In the genomic region with DNA sequence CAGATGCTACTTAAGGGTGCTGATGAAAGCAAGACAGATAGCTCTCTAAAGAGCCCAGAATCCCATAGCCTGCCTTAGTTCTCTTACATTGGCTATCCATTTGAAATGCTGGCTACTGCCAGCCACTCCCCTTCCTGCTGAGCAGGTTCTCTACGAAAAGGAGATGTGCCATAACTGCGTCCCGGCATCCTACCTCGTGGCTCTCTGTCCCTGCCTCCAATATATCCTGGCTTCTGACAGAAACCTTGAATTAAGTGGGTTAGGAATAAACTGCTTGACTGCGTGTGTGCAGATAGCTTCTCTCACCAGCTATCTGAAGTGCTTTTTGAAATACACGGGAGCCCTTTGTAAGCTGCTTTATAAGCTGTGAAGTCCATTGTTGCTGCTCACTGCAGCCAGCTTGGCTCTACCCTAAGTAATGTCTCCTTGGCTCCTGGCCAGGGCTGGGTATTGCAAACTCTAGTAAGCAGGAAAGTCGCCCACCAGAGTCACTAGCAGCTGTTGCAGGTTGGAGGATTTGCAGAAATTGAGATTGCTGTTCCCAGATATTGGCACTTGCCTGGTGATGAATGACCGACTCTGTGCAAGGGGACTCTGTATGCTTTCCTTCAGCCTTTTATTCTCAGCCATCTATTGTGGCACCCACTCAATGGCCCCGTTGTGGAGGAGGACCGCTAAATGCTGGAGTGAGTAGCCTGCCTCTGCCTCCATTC, we compare ENCODE assay signal across 8 mouse cellular contexts.
A peak's percentile ranks its signal among the peaks of the same experiment; 100 is the strongest.
DNase-seq lines count a peak whose midpoint lies in the region; ATAC-seq and TF ChIP-seq lines count a peak whose summit lies in the region.

No protein-coding gene starts in this region.

- no peak for TF ChIP-seq POLR2A in brain, embryonic 14.5 days (IDR thresholded peaks at IDR 0.05; ENCODE audit: borderline replicate concordance, extremely low read depth, insufficient read depth, insufficient read length, poor library complexity, severe bottlenecking)

- no peaks in the 10 kb centered on the region for H3K27me3 ChIP-seq in heart, embryonic 11.5 days (ENCODE audit: control insufficient read depth, insufficient read depth, low read length)
- no peaks in the 10 kb centered on the region for H3K27me3 ChIP-seq in neural tube, embryonic 14.5 days (ENCODE audit: control insufficient read depth, insufficient read depth, low read length)

- H3K9me3 ChIP-seq in heart, embryonic 11.5 days (replicated peaks; ENCODE audit: control insufficient read depth, low read length) = no peaks in the 10 kb centered on the region
- no peaks in the 10 kb centered on the region for H3K9me3 ChIP-seq in neural tube, embryonic 14.5 days (ENCODE audit: control insufficient read depth, low read length)

- H3K9ac ChIP-seq in heart, embryonic 11.5 days (ENCODE audit: low read depth, low read length) = no peak overlapping the region
- no peak overlapping the region for H3K9ac ChIP-seq in neural tube, embryonic 14.5 days (replicated peaks; ENCODE audit: low read depth, low read length)

- H3K4me1 ChIP-seq in heart, embryonic 11.5 days (ENCODE audit: control insufficient read depth, insufficient read depth, low read length) = peaks cover 3% of the 10 kb centered on the region; the same call in 1 of the 2 replicates
- H3K4me1 ChIP-seq in neural tube, embryonic 14.5 days (ENCODE audit: control insufficient read depth, insufficient read depth, low read length) = peaks cover 14% of the 10 kb centered on the region; the same call in 1 of the 2 replicates

- H3K27ac ChIP-seq in heart, embryonic 11.5 days (ENCODE audit: low read depth, low read length) = no peak overlapping the region
- peak overlapping the region; percentile 41; the same call in 1 of the 2 replicates for H3K27ac ChIP-seq in neural tube, embryonic 14.5 days (ENCODE audit: low read depth, low read length)

- 68% methylated on average over 10 of the region's 10 CpGs for WGBS in heart, embryonic 11.5 days (ENCODE audit: insufficient replicate concordance)
- WGBS in neural tube, embryonic 14.5 days = 11% methylated on average over 10 of the region's 10 CpGs

- H3K4me2 ChIP-seq in heart, embryonic 11.5 days = no peak overlapping the region
- H3K4me2 ChIP-seq in neural tube, embryonic 14.5 days (ENCODE audit: low read depth, low read length) = no peak overlapping the region

- no peaks in the 10 kb centered on the region for H3K36me3 ChIP-seq in heart, embryonic 11.5 days (ENCODE audit: control insufficient read depth, insufficient read depth, low read length)
- no peaks in the 10 kb centered on the region for H3K36me3 ChIP-seq in neural tube, embryonic 14.5 days (ENCODE audit: control insufficient read depth, insufficient read depth, low read length)

- H3K4me3 ChIP-seq in heart, embryonic 11.5 days (ENCODE audit: low read depth, low read length) = no peak overlapping the region
- H3K4me3 ChIP-seq in neural tube, embryonic 14.5 days (ENCODE audit: low read depth, low read length) = no peak overlapping the region

- DNase-seq in heart, postnatal 4 days = peak; percentile 43
- peak; percentile 96 for DNase-seq in brain, embryonic 14.5 days (ENCODE audit: low read depth)
- DNase-seq in frontal cortex, adult 2 months (ENCODE audit: extremely low spot score in 1 of 2, low spot score in 1 of 2) = peak; percentile 45 to 79
- peak; percentile 58 to 73 for DNase-seq in layer of hippocampus, postnatal 14 days (ENCODE audit: low spot score in 2 of 2)
- DNase-seq in T-cell, adult 2 months (ENCODE audit: low spot score) = no peak

- ATAC-seq in heart, embryonic 11.5 days (replicated peaks; ENCODE audit: insufficient number of reproducible peaks, low FRiP score, low TSS enrichment) = no peak
- ATAC-seq in neural tube, embryonic 14.5 days (ENCODE audit: low read depth) = peak; percentile 76
- ATAC-seq in megakaryocyte progenitor cell, adult 5-6 weeks (replicated peaks; ENCODE audit: poor library complexity) = no peak

- no peak for TF ChIP-seq CTCF in brain, embryonic 14.5 days (IDR thresholded peaks at IDR 0.05; ENCODE audit: borderline replicate concordance, extremely low read depth, insufficient read depth, insufficient read length)
